Mouse (Mus musculus): ENCODE results near the gene Plod3.

The Plod3 gene

DNA sequence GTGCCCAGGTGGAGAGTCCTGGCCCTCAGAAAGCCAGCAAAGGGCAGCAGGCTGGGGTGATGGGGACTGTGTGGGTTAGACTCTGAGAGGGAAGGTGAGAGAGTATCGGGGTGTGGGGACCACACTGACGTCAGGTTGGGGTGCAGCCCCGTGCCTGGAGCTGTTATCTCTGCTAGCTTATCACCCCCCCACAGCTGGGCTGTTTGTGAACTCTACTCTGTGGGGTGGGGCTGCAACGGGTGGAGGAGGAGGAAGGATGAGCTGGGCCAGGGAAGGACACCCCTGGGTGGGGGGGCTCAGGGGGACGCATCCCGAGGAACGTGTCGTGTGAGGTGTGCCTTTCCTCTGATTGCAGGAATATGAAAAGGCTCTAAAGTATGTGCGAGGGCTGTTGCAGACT, 21.6 kb upstream of the Plod3 start:
- no peak for DNase-seq

- DNase-seq = no peak
Measured at GRCm38 (mm10) chr5:136965686-136966085, 21.1 kb upstream of the Plod3 start.

DNA sequence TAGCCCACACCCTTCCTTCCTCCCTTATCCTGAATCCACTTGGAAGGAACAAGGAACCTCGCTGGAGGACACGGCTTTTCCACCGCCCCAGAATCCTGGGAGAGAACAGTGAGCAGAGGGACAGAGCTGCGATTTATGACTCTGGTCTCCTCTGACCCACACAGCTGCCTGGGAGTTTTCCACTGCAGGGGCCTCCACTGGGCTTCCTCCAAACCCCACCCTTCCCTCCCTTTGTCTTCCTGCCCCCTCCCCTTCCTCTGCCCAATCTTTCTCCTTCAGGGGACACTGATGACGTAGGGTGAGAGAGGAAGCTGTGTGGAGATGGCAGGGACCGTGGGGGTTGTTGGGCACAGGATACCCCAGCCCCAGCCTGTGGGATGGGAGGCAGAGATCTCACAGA, 20.5 kb upstream of the Plod3 start, which contains the start of gene Cldn15:
TSS of gene Cldn15 (plus strand) at position 286 of the 400 bp plus-strand sequence.
- no peak for DNase-seq

DNA sequence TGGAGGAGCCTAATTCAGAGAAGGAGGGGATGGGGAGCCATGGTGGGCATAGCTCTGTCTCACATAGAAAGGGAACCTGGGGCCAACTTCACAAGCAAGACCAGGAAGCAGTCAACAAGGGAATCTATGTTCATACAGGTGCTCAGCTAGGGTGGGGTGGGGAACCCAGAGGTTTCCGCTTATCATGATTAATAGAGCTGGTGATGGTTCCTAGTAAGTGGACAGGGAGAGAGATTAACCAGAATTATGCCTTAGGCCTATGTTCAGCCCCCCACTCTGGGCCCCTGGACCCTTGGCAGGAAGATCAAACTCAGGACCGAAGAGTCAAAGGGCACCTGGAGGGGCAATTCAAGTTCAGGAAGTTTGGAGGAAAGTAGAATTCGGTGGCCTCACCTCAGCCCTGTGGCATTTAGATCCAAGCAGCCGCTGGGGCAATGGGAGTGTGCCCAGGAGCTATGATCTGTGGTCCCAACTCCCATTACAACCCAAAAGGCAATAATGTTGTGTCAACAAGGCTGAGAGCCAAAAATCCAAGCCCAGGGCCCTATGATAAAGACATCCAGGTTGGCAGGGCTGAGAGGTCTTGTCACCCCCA, 19.9 kb upstream of the Plod3 start:
- DNase-seq = no peak

DNA sequence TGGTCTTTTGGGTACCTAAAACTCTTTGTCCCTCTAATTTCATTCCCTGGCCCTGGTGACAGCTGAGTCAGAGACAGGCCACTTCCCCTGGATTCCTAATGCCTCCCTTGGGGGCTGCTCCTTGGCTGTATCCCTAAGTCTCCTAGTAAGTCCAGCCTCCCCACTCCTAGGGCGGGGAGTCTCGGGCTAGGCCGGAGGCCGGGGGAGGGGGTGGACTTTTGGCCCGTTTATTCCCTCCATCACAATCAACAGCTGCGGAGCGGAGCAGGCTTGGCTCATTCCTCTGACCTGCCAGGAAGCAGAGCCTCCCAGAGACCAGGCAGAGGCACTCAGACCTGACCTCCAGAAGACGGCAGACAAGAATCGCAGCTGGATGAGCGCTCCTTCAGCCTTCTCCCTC, 19.2 kb upstream of the Plod3 start:
- no peak for DNase-seq

DNA sequence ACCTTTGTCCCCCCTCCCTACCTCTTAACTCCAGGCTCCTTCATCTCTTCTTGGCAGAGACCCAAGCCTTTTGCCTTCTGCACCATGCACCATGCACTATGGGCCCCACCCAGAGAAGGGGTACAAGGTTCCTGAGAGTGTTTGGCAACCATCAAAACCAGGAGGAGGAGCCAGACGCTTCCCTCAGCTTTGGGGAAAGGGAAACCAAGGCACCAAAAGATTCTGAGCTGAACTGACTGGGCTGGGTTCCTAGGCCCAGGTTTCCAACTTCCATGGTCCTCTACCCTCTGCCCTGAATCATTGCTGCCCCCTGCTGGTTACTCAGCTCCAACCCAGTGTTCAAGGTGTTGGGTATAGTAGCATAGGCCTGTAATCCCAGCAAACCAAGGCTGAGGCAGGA, 16.1 kb upstream of the Plod3 start:
- peak; percentile 63 for DNase-seq

DNA sequence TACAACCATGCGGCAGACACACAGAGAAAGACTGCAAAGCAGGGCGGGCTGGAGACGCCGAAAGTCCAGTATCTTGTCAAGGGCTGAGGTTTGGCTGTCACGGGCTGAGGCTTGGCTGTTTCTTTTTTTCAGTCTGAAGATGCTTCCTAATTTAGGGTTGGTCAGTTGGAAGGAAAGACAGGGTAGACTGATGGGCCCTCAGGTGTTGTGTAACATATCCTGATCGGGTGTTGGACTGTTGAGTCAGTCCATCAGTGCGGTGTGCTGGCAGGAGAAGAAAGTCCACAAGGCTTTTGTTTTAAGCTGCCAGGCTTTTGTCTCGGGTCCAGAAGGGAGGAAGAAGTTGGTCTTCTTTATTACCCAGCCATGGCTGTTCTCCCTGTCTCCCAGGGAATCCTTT, 13.1 kb upstream of the Plod3 start:
- no peak for DNase-seq

DNA sequence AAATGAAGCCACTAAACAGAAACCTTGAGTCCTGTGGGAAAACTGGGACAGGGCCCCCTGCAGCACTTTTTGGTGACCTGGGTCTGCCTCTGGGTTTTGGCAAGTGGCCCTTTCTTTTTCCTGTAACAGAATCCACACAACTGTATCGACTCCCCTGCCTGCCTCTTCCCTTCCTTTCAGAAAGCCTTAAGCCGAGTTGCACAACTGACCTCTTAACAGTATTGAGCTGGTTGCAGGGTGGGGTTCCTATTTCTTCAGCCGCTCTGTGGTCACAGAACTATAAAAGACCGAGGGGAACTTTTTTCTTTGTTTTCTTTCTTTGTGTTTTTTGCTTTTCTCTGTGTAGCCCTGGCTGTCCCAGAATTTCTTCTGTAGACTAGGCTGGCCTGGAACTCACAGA, 9.1 kb upstream of the Plod3 start:
- DNase-seq = no peak

- DNase-seq = no peak
Measured at GRCm38 (mm10) chr5:136979762-136980161, 7.1 kb upstream of the Plod3 start.

DNA sequence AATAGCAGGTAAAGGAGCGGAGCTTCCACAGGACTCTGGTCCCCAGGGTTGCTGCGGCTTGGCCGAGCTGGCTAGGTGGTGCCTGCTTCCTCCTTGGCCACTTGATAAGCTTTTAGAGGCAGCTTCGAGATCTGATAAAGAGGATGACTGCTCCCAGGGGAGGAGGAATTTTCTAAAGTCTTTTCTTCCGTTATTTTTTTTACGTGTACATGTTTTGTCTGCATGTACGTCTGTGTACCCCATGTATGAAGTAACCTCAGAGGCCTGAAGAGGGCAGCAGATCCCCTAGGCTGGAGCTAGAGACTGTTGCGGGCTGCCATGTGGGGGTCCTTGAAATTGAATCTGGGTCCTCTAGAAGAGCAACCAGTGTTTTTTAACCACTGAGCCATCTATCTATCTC, 5.8 kb upstream of the Plod3 start:
- DNase-seq = no peak

GRCm38 (mm10) chr5:136982338-136982930, 4.4 kb upstream of the Plod3 start:
- DNase-seq = peak; percentile 39 to 42

DNA sequence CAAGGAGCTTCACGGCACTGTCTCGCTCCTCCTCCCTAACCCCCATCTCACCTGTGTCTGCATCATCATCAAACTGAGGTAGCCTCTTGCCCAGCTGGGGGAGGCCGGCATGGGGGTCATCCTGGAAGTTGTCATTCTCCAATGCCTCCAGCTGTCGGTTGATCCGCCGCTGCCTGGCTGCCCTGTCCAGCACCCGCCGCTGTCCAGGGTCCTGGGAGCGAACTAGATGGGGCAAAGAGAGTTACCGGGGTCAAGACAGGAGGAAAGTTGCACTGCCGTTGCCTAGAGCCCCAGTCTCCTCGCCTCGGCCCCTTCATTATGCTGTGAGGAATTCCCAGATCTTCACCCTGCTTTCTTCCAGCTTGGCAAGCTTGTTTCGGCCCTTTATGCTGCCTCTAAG, 2.0 kb upstream of the Plod3 start:
- DNase-seq = no peak

- DNase-seq = peak in 1 of 2 experiments; percentile 77
Measured at GRCm38 (mm10) chr5:136987138-136987933, 517 bp downstream of the Plod3 start.

DNA sequence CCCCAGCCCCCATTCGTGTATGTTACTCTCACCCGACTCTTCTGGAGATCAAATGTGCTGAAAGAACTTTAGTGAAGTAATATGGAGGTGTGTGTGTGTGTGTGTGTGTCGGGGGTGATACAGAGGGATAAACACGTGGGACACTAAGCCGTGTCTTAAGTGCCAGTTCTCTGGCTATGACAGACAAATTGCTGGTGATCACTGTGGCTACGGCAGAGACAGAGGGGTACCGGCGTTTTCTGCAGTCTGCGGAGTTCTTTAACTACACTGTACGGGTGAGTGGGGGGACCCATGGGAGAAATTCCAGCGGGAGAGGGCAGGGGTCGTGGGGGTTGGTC, 1.1 kb downstream of the Plod3 start, which contains the start of gene Znhit1:
TSS of gene Znhit1 (minus strand) at position 88 of the 338 bp plus-strand sequence.
- peak in 1 of 2 experiments; percentile 26 for DNase-seq

DNA sequence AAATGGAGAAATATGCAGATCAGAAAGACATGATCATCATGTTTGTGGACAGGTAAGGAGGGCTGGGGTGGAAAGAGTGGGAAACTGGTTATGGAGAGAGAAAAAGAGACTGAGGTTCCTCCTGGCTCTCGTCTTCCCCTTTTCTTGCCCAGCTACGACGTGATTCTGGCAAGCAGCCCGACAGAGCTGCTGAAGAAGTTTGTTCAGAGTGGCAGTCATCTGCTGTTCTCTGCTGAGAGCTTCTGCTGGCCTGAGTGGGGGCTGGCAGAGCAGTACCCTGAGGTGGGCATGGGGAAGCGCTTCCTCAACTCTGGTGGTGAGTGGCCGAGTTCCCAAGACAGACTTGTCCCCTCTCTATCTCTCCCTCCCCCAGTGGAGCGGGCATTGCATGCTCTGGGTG, 1.6 kb downstream of the Plod3 start:
- no peak for DNase-seq

DNA sequence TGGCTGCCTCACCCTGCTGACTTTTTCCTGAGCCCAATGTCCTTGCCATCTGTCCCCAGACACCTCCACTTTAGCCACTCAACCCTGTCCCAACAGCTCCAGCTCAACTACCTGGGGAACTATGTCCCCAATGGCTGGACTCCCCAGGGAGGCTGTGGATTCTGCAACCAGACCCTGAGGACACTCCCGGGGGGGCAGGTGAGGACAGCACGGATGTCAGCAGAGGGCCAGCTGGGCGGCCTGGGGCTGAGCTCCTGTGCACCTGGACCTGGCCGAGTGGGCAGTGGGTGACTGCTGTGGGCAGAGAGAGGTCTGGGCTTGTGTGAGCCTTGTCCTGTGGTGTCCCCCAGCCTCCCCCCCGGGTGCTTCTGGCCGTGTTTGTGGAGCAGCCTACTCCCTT, 3.0 kb downstream of the Plod3 start:
- no peak for DNase-seq

DNA sequence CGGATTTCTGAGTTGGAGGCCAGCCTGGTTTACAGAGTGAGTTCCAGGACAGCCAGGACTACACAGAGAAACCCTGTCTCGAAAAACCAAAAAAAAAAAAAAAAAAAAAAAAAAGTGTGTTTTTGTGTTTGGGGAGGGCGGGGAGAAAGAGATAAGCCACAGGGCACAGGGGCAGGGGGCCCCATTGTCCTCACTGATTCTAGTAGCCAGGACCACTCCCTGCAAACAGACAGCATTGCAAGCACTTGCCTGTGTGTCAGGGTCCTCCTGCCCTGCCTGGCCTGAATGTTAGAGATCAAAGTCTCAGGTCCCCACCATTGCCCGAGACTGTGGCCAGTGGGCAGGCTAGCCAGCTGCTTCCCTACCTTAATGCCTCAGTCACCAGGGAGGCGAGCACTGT, 12.6 kb downstream of the Plod3 start:
- DNase-seq = no peak

- DNase-seq = no peak
Measured at GRCm38 (mm10) chr5:137000612-137001011, 13.8 kb downstream of the Plod3 start.

- DNase-seq = no peak
Measured at GRCm38 (mm10) chr5:137007276-137007675, 20.5 kb downstream of the Plod3 start.

DNA sequence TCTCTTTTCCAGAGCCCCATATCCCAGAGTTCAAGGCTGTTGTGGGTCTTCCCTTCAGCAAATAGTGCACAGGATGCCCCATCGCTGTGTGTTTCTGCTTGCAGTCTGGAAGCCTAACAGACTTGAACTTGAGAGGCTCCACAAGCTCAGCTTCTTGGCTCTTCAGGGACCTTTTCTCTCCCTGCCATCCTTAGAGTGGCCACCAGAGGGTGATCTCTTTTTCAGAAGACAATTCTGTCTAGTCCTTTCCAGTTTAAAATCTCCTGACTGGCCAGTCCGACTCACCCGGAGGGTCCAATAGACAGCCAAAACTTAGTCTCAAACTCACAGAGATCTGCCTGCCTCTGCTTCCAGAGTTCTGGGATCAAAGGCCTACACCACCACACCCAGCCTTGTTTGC, 23.2 kb downstream of the Plod3 start:
- peak in 1 of 2 experiments; percentile 24 for DNase-seq

DNA sequence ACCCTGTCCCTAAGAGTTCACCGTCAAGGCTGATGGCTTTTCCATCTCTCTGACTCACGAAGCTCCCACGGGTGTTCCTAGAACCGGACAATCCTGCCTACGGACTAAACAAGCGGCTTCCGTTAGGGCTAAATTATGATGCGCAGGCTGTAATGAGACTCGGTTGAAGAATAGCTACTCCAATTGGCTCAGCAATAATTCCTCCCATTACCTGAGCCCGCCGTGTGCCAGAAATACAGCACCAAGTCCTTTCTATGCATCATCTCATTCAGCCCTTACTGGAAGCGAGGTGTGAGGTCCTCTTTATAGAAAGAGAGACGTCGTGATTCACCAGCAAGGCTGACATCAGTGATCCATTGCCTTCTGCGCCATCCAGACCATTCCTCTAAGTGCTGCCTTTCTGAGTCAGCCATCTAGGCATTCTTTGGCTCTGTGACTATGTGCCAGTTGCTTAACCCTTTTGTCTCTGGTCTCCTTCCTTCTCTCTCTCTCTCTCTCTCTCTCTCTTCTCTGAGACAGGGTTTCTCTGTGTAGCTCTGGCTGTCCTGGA, 25.7 kb downstream of the Plod3 start:
- DNase-seq = no peak

DNA sequence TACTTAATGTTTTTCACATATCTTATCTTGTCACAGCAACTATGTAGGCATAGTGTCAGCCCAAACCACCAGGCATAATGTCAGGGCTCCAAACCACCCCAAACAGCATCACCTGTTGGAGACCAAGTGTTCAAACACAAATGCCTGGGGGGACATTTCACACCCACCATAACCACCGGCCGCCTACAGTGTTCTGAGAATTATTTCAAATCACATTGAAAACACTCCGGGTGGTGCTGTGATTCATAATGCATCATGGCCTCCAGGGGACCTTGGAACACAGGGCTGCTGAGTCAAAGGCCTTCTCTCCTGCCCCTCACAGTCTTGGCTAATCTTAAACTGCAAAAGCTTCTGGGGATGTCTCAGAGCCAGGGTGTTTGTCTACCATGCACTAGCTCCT, 29.1 kb downstream of the Plod3 start:
- no peak for DNase-seq

DNA sequence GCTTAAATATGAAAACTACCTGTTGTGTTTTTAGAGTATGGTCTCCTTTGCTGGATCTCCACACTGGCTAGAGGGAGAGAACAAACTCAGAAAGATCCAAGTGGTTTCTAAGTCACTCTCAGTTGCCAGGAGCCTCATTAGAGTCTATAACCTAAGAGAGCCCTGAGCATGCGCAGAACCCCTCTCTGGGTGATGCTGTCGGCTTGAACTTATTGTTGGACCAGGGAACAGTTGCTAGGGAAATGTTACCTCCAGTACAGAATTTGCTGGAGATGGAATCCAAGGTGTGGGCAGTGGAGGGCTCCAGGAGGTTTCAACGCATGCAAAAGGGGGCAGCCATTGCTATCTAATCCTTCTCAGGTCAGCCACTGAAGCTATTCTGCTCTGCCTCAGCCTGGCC, 37.5 kb downstream of the Plod3 start:
- DNase-seq = no peak

DNA sequence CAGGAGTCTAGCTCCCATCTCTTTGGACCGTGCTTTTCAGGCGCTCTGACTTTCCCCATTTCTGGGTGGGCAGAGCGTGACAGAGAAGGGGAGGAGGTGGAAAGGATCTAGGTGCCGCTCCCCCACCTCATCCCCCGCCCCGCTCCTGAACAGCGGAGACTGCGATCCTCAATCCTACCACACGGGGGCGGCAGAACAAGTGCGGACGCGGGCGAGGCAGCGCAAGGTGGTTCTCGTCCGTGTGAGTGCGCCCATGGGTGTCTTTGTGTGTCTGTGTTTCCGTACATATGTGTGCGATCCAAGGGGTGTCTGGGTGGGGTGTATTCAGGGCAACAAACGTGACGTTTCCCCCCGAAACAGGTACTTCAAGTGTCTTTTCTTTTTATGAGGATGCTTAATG, 38.3 kb downstream of the Plod3 start:
- DNase-seq = peak; percentile 80 to 84
